Mouse (Mus musculus) liver, embryonic 15.5 days (tissue): Measurements from ENCODE around the gene Tamm41. TPM values are rescaled to one million over a fixed set of nuclear protein-coding genes. Genes with fewer than 3 reads are reported as not detected.

Experiments used
- ATAC-seq: fragments of 200-750 bp; cut with Nextera tagmentation; 2 replicates; pipeline ENCODE4 v1.8.0; 2017; ENCODE audit warnings: moderate number of reproducible peaks, mild to moderate bottlenecking, moderate library complexity; ENCODE audit not compliant: insufficient read depth
- H3K27ac ChIP-seq: fragments of 300-500 bp; sonication (generic); replicated peaks from 2 replicates; pipeline ENCODE4 v1.5.1; 2015; ENCODE audit warnings: mild to moderate bottlenecking, inconsistent platforms
- H3K27me3 ChIP-seq: fragments of 300-500 bp; sonication (generic); 2 replicates; pipeline ENCODE4 v1.6.1; 2015; ENCODE audit warnings: mild to moderate bottlenecking, inconsistent platforms
- H3K36me3 ChIP-seq: fragments of 300-500 bp; sonication (generic); replicated peaks from 2 replicates; pipeline ENCODE4 v1.6.1; 2015; ENCODE audit warnings: moderate library complexity, mild to moderate bottlenecking, inconsistent platforms
- H3K4me1 ChIP-seq: fragments of 300-500 bp; sonication (generic); replicated peaks from 2 replicates; pipeline ENCODE4 v1.6.1; 2015; ENCODE audit warnings: inconsistent platforms
- H3K4me2 ChIP-seq: fragments of 300-500 bp; sonication (generic); 2 replicates; pipeline ENCODE4 v1.6.1; 2015; ENCODE audit warnings: moderate library complexity, mild to moderate bottlenecking, inconsistent platforms
- H3K4me3 ChIP-seq: fragments of 300-500 bp; sonication (generic); replicated peaks from 2 replicates; pipeline ENCODE4 v1.5.1; 2015; ENCODE audit warnings: mild to moderate bottlenecking, inconsistent platforms
- H3K9ac ChIP-seq: fragments of 300-500 bp; sonication (generic); 2 replicates; pipeline ENCODE4 v1.6.1; 2015; ENCODE audit warnings: moderate library complexity, mild to moderate bottlenecking, inconsistent platforms
- H3K9me3 ChIP-seq: fragments of 300-500 bp; sonication (generic); replicated peaks from 2 replicates; pipeline ENCODE4 v1.6.1; 2016; ENCODE audit warnings: inconsistent platforms
- WGBS: fragments of 180-500 bp; shearing (Covaris S2); methylation state at CpG from one replicate; pipeline ENCODE4 v1.1.7; 2015; ENCODE audit warnings: mixed read lengths; ENCODE audit not compliant: insufficient replicate concordance; 5-methylcytosine and 5-hydroxymethylcytosine counted together
- polyA plus RNA-seq: library from polyadenylated mRNA; unstranded; fragments of >200 nt; fragmentation: Nextera tagmentation; extraction: Ambion mirVana; gene quantifications from 2 replicates; pipeline ENCODE4 v1.2.1, GENCODE M21; 2015

The Tamm41 gene
- polyA plus RNA-seq, 1 experiment from 2014 or later, result 23.7 TPM

DNA sequence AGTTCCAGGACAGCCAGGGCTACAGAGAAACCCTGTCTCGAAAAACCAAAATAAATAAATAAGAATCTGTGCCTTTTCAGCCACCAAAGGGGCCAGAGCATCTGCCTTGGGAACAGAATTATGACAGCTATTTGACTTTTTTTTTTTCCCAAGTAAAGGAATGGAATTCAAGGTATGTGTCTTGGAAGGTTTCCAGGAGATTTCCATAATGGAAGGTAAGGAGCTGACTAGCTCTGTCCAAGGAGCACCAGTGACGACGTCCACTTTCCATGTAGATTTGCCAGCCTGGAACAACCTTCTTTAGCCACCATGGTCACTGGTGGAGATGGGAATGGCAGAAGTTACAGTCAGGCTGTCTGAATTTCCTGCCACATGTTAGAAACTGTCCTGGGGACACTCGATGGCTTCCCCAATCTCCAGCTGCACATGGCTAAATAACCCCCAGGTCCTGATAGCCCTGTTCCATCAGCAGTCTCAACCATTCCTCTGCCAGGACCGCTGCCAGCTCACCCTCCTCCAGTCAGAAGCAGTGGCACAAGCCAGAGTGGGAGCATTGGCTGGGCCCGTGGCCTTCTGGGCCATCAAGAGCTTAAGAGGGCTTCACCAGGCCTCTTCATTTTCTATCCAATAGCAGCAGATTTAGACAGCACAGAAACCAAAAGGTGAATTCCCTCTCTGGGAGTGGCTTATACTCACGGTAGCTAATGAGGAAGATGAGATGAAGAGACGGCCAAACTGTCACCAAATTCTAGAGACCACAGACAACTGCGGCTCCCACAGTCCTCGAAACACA is 76.2 kb downstream of the Tamm41 start:
- no peaks in the 10 kb centered on the region for H3K9me3 ChIP-seq
- no peak overlapping the region for H3K27ac ChIP-seq
- no peak overlapping the region for H3K4me3 ChIP-seq
- no peak overlapping the region for H3K9ac ChIP-seq
- H3K4me2 ChIP-seq, result no peak overlapping the region
- no peak for ATAC-seq
- H3K27me3 ChIP-seq, result peaks cover 19% of the 10 kb centered on the region
- H3K4me1 ChIP-seq, result no peaks in the 10 kb centered on the region
- H3K36me3 ChIP-seq, result no peaks in the 10 kb centered on the region
- WGBS, result 50% methylated on average over 10 of the region's 10 CpGs

DNA sequence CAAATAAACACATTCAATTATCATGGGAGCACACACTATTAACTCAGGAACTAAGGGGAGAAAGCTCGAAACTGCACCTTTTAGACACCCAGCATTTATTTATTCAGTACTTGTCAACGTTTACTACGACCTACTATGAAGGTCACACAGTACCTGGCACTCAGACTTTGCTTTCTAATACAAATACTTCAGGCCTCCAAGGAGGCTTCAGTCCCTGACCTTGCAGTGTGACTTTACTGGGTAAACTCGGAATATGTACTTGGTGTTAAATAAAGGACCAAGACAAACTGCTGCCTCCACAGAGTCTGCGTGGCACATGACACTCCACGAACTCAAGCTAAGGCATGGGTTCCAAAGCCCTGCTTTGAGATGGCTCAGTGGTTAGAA is 78.7 kb downstream of the Tamm41 start:
- WGBS, result 66% methylated on average over 6 of the region's 6 CpGs

DNA sequence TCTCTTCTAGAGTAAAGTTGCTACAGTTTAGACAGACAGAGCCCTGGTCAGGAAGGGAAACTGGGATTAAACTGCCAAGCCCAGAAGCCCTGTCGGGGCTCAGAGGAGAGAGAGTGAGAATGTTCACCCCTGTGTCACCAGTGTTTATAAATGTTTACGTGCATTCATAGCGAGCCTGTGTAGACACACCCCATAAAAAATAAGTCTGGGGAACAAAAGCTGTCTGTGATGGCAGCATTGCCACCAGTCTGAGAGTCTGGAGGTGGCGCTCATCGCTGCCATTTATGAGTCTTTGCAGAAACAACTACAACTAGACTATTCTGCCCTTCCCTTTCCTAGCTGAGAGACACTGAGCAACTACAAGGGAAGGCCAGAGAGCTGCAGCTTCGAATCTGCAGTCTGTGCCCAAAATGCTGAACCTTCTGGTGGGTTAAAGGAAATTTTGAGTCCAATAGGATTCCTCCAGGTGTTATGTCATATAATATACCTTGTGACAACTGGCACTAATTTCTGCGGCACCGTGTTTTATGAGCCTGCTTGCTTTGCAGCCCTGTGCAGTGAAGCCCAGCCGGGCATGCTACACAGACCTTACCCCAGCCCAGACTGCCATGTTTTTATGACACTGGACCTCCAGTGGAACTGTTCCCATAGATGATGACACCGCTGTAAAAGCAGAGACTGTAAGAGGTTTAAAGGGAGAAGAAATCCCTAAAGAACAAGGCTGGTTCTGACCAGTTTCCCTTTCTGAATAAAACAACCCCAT is 79.2 kb downstream of the Tamm41 start:
- ATAC-seq, result no peak
- Histone ChIP-seq H3K4me3 (no peak overlapping the region), H3K9me3 (no peaks in the 10 kb centered on the region), H3K4me2 (no peak overlapping the region), H3K9ac (no peak overlapping the region), H3K4me1 (no peaks in the 10 kb centered on the region), H3K27ac (no peak overlapping the region), H3K27me3 (no peaks in the 10 kb centered on the region), H3K36me3 (no peaks in the 10 kb centered on the region)
- WGBS, result 70% methylated on average over 10 of the region's 10 CpGs

More for the DNA sequence above, 78.7 kb downstream of the Tamm41 start:
- H3K4me1 ChIP-seq, result no peaks in the 10 kb centered on the region
- no peak overlapping the region for H3K4me2 ChIP-seq
- no peak overlapping the region for H3K4me3 ChIP-seq
- H3K27me3 ChIP-seq, result no peaks in the 10 kb centered on the region
- no peak overlapping the region for H3K9ac ChIP-seq
- H3K9me3 ChIP-seq, result no peaks in the 10 kb centered on the region
- no peak overlapping the region for H3K27ac ChIP-seq
- no peaks in the 10 kb centered on the region for H3K36me3 ChIP-seq
- no peak for ATAC-seq

DNA sequence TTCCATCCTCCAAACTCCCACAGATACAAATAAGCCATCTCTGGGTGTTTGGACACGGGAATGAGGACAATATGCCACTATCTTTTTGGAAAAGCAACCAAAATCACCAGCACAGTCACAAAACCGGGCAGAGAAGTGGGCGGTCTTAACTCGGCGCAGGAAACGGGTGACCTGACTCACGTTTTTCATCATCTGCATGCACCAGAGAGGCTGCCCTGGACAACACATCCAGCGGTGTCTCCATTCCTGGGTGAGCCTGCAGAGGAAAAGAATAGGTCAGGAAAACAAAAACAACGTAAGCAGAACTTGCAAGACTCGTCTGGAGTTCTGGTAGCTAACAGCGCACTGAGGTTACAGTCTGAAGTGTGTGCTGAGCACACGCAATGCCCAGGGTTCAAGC is 79.9 kb downstream of the Tamm41 start:
- Histone ChIP-seq H3K4me1 (no peaks in the 10 kb centered on the region), H3K27me3 (no peaks in the 10 kb centered on the region), H3K36me3 (no peaks in the 10 kb centered on the region), H3K9me3 (no peaks in the 10 kb centered on the region), H3K27ac (no peak overlapping the region), H3K4me2 (no peak overlapping the region), H3K4me3 (no peak overlapping the region), H3K9ac (no peak overlapping the region)
- WGBS, result 61% methylated on average over 12 of the region's 12 CpGs
- no peak for ATAC-seq

DNA sequence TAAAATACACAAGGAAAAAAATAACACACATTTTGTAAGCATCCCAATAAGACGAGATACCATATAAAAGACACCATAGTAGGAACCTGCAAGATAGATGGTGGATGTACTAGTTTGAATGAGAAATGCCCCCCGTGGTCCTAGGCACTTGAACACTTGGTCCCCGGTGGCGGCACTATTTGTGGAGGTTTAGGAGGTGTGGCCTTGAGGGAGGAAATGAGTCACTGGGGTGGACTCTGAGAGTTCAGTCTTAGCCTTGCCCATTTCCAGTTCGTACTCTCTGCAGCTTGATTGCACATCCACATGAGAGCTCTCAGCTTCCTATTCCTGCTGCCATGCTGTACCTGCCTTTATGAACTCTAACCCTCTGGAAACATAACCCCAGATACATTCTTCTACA is 83.2 kb downstream of the Tamm41 start:
- Histone ChIP-seq H3K9me3 (no peaks in the 10 kb centered on the region), H3K36me3 (no peaks in the 10 kb centered on the region), H3K4me3 (no peak overlapping the region), H3K27ac (no peak overlapping the region), H3K9ac (no peak overlapping the region), H3K27me3 (0 out of 2 replicates have a peak, but pooled peaks cover 4% of the 10 kb centered on the region), H3K4me1 (no peaks in the 10 kb centered on the region), H3K4me2 (no peak overlapping the region)
- 35% methylated on average over 5 of the region's 5 CpGs for WGBS
- ATAC-seq, result no peak

Other genes with a start within 250 kb of the Tamm41 start
- 11.2 and 11.5 TPM in 2 replicates for gene Vgll4, start 67.9 kb downstream of the Tamm41 start, polyA plus RNA-seq
- 0.13 TPM in 2 replicates for gene Syn2, start 97.0 kb upstream of the Tamm41 start, polyA plus RNA-seq
- gene Gm17482, start 189.5 kb upstream of the Tamm41 start, polyA plus RNA-seq, result not detected in 2 replicates
- gene Timp4, start 214.3 kb upstream of the Tamm41 start, polyA plus RNA-seq, result 0.02 TPM in 1 of 2 replicates, not detected in the other